Mouse (Mus musculus) neural tube, embryonic 11.5 days (tissue): ENCODE measurements around the gene Mrpl1. TPM values are rescaled to one million over a fixed set of nuclear protein-coding genes. Genes with fewer than 3 reads are reported as not detected.
A peak's percentile ranks its signal among the peaks of the same experiment; 100 is the strongest.

Experiments
- ATAC-seq: fragments of 200-750 bp; cut with Nextera tagmentation; 2 replicates; pipeline ENCODE4 v1.8.0; 2017; ENCODE audit warnings: moderate number of reproducible peaks, mild to moderate bottlenecking, moderate TSS enrichment, moderate library complexity; ENCODE audit not compliant: insufficient read depth, low FRiP score, low TSS enrichment
- DNase-seq: peaks from one replicate; pipeline ENCODE4 v3.0.0-alpha.2; 2015; ENCODE audit warnings: low spot score
- H3K27ac ChIP-seq: fragments of 300-500 bp; sonication (generic); 2 replicates; pipeline ENCODE4 v1.5.1; 2014; ENCODE audit warnings: low read depth, mild to moderate bottlenecking, low read length
- H3K27me3 ChIP-seq: fragments of 300-500 bp; sonication (generic); 2 replicates; pipeline ENCODE4 v1.6.1; 2014; ENCODE audit warnings: mild to moderate bottlenecking, low read length, mixed read lengths; ENCODE audit not compliant: control insufficient read depth, insufficient read depth
- H3K36me3 ChIP-seq: fragments of 300-500 bp; sonication (generic); 2 replicates; pipeline ENCODE4 v1.6.1; 2014; ENCODE audit warnings: mild to moderate bottlenecking, low read length, moderate library complexity, mixed read lengths; ENCODE audit not compliant: control insufficient read depth, insufficient read depth
- H3K4me1 ChIP-seq: fragments of 300-500 bp; sonication (generic); 2 replicates; pipeline ENCODE4 v1.6.1; 2014; ENCODE audit warnings: low read length, mixed read lengths; ENCODE audit not compliant: control insufficient read depth, insufficient read depth
- H3K4me2 ChIP-seq: fragments of 300-500 bp; sonication (generic); 2 replicates; pipeline ENCODE4 v1.6.1; 2014; ENCODE audit warnings: low read depth, mild to moderate bottlenecking, moderate library complexity
- H3K4me3 ChIP-seq: fragments of 300-500 bp; sonication (generic); 2 replicates; pipeline ENCODE4 v1.5.1; 2014; ENCODE audit warnings: low read depth, low read length
- H3K9ac ChIP-seq: fragments of 300-500 bp; sonication (generic); 2 replicates; pipeline ENCODE4 v1.6.1; 2014; ENCODE audit warnings: mild to moderate bottlenecking, low read length
- H3K9me3 ChIP-seq: fragments of 300-500 bp; sonication (generic); 2 replicates; pipeline ENCODE4 v1.6.1; 2016; ENCODE audit warnings: low read length; ENCODE audit not compliant: control insufficient read depth
- WGBS: fragments of 180-500 bp; shearing (Covaris S2); extraction: QIAGEN DNeasy Blood & Tissue Kit; methylation state at CpG from one replicate; pipeline ENCODE4 v1.1.7; 2014; 5-methylcytosine and 5-hydroxymethylcytosine counted together
- polyA plus RNA-seq: library from polyadenylated mRNA; unstranded; fragments of >200 nt; fragmentation: Nextera tagmentation; extraction: Ambion mirVana; gene quantifications from 2 replicates; pipeline ENCODE4 v1.2.1, GENCODE M21; 2014

The Mrpl1 gene
- polyA plus RNA-seq, result 22.3 and 23.2 TPM in 2 replicates

DNA sequence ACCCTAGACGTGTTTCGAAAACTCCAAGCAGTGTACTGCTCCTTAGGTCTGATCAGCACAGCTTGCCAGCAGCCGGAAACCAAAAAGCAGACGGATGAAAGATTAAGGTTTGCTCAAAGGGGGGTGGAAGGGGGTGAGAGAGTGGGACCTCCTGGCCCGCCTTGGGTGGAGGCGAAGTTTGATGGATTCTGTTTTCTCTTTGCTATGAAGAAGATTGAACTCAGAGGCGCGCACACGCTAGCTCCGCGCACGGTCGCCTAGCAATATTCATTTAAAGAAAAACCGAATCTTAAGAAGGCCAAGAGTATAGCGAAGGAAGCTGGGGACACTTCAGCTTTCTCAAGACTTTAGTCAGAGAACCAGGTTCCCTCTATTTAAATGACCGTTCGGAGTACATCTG is at the start of gene Mrpl1:
Mrpl1 (plus strand) TSS at position 35 of the 400 bp plus-strand sequence.
- 4% methylated on average over 17 of the region's 17 CpGs for WGBS
- peak within 1 kb of the TSS; percentile 74 for H3K9ac ChIP-seq
- H3K27ac ChIP-seq, result peak within 1 kb of the TSS; percentile 54
- H3K4me2 ChIP-seq, result peak within 1 kb of the TSS; percentile 49
- ATAC-seq (peak; percentile 70), DNase-seq (no peak)
- H3K36me3 ChIP-seq, result no peaks in the 10 kb centered on the region
- H3K9me3 ChIP-seq, result no peaks in the 10 kb centered on the region
- H3K4me3 ChIP-seq, result peak within 1 kb of the TSS; percentile 78
- H3K27me3 ChIP-seq, result no peaks in the 10 kb centered on the region
- peaks cover 10% of the 10 kb centered on the region for H3K4me1 ChIP-seq

DNA sequence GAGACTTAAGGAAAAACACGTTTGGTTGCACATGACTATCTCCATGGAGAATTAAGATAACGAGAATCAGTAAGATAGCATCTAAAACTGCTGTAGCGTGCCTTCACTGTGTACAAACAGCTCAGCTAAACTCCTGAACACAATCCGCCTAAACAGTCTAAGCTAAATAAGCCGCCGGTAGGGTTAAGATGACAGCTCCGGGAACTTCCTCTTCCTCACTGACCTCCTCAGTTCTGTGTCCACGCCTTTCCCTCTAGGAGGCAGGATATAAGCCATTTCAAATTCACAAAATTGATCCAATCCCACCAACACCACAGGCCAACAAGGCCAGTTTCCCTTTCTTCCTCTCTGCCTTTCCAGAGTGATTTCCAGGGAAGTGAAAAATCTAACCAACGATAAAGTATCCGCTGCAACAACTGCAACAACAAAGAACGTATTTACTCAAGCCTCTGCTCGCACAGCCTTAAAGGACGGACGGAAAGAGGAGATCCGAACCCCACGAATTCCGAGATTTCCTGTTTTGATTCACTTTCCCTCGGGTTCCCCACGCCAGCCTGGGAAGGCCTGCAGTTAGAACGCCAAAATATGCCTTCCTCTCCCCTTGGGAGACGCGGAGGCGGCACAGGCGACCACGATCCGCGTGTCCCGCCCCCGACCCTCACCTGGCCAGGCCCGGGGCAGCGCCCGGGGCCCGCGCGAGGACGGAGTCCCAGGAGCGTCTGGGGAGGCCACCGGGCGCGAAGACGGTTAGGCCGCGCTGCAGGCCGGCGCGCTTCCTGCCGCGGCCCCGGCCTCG is 48.6 kb upstream of the Mrpl1 start:
- under 1% methylated on average over 50 of the region's 50 CpGs for WGBS
- H3K4me2 ChIP-seq, result peak overlapping the region; percentile 78
- H3K9ac ChIP-seq, result peak overlapping the region; percentile 96
- ATAC-seq (0 out of 2 replicates have a peak, but pooled peaks have one; percentile 8), DNase-seq (peak; percentile 32)
- H3K9me3 ChIP-seq, result no peaks in the 10 kb centered on the region
- H3K36me3 ChIP-seq, result no peaks in the 10 kb centered on the region
- peak overlapping the region; percentile 98 for H3K4me3 ChIP-seq
- peaks cover 8% of the 10 kb centered on the region for H3K4me1 ChIP-seq
- no peaks in the 10 kb centered on the region for H3K27me3 ChIP-seq
- H3K27ac ChIP-seq, result peak overlapping the region; percentile 97

DNA sequence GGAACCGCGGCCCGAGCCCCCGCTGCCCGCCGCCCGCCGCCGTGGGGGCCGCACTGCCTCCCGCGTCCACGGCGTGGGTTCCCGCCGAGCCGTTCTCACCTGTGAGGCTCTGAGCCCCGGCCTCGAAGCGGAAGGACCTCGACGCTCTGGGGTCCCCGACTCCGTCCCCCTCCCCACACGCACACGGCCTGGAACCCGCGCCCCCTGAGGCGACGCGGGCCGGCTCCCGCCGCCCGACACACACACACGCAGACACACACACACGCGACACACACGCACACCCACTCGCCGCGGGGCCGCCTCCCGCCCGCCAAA is 48.1 kb upstream of the Mrpl1 start:
- Histone ChIP-seq H3K9ac (peak overlapping the region; percentile 96), H3K27me3 (no peaks in the 10 kb centered on the region), H3K27ac (peak overlapping the region; percentile 97), H3K4me1 (peaks cover 8% of the 10 kb centered on the region), H3K36me3 (no peaks in the 10 kb centered on the region), H3K4me3 (peak overlapping the region; percentile 98), H3K9me3 (no peaks in the 10 kb centered on the region), H3K4me2 (peak overlapping the region; percentile 78)
- ATAC-seq, result peak; percentile 10; the same call in 1 of the 2 replicates
- DNase-seq, result no peak
- WGBS, result under 1% methylated on average over 45 of the region's 45 CpGs

DNA sequence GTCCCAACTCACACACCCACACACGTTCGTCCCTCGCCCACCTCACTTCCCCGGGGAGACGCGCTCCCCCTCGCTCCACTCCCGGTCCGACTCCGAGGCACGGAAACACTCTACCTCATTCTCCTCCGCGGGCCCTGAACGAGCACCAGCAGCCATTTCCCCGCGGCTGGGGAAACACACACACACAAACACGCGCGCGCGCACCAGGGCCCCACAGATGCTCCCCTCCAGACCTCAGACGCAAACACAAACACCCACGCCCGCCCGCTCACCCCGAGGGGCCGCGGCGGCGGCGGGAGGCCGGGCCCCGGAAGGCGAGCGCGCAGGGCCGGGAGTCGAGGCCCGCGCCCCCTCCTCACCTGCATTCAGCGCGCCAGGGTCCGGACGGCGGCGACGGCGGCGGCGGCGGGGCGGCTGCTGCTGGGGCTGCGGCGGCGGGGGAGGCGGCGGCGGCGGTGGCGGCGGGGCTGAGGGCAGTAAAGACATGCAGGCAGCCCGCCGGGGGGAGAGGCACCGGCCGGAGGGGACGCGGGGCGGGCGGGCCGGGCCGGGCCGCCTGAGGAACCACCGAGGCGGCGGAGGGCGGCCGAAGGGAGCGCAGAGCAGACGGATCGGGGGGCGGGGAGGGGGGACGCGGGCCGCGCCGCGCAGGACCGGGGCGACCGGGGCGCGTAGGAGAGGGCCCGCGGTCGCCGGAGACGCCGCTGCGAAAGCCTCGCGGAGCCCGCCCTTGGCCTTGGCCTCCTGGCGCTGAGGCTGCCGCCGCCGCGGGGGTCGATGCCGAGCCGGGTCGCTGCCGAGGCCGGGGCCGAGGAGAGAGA is 47.5 kb upstream of the Mrpl1 start:
- Histone ChIP-seq H3K4me2 (peak overlapping the region; percentile 78), H3K27ac (peak overlapping the region; percentile 97), H3K9ac (peak overlapping the region; percentile 96), H3K4me3 (peak overlapping the region; percentile 98), H3K4me1 (peaks cover 8% of the 10 kb centered on the region), H3K36me3 (no peaks in the 10 kb centered on the region), H3K9me3 (no peaks in the 10 kb centered on the region), H3K27me3 (no peaks in the 10 kb centered on the region)
- under 1% methylated on average over 65 of the region's 114 CpGs for WGBS
- peak; percentile 65 for DNase-seq
- ATAC-seq, result peak; percentile 68

DNA sequence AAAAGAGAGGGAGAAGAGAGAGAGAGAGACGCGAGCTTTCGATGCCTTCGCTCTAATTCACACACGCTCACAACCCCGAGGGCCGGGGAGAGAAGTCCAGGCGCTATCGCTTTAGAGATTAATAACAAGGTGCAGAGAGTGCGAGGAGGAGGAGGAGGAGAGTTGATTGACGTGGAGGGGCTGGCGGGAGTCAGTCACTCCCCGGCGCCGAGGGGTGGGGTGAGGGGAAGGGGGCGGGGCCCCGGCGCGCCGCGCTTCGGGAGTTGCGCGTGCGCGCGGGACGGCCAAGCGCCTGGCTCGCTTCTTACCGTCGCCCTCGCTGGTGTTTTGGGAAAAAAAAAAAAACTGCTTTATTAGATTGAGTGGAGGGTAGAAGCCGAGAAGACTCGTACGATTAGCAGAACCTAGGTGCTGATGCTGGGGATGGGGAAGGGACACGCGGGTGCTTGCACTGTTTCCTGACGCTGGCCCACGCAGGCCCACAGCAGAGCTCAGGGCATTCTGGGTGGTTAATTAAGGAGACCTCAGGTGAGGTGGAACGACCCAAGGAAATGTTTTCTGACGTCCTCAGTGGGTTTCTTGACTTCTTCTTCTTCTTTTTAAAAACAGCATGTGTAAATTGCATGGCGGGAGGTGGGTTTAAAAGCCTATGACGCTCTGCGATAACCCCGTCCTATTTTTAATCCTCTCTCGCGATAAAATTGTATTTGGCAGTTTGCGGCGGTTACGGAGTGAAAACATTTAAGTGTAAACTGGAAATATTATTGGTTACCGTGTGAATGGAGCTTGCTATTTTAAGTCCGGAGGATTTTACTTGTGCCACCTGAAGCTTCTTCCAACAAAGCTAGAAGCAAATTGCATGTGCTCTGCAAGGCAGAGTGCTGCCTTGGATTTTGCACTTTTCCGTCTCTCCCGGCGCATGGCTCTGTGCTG is 46.6 kb upstream of the Mrpl1 start:
- H3K9ac ChIP-seq, result peak overlapping the region; percentile 96
- peak; percentile 93 for DNase-seq
- H3K4me3 ChIP-seq, result peak overlapping the region; percentile 98
- no peaks in the 10 kb centered on the region for H3K27me3 ChIP-seq
- H3K27ac ChIP-seq, result peak overlapping the region; percentile 97
- no peaks in the 10 kb centered on the region for H3K9me3 ChIP-seq
- no peaks in the 10 kb centered on the region for H3K36me3 ChIP-seq
- H3K4me1 ChIP-seq, result peaks cover 8% of the 10 kb centered on the region
- WGBS, result under 1% methylated on average over 54 of the region's 56 CpGs
- ATAC-seq, result peak; percentile 86
- peak overlapping the region; percentile 78 for H3K4me2 ChIP-seq

DNA sequence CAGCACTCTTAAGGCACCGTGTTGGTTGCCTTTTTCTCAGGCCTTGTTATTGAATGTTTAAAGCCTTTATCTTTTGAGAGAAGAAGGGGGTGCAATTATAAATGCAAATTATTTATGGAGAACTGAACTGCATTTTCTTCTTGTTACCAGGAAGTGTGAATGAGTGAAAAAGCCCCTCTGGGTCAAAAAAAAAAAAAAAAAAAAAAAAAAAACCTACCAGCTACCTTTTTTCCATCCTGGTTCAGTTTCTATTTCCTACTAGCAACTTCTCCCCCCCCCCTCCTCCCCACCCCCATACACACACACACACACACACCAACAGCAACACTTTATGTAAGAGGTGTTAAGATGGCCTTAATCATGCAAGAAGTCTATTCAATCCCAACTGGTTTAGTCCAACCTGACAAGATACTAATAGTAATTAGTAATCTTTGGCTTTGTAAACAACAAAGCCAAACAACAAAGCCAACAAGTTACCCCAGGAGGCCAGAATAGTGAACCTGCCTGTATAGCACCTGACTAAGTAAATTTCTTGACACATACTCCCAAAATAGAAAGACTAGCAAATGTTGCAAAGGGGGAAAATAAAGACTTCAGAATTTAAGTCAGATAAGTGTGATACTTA is 45.8 kb upstream of the Mrpl1 start:
- peak overlapping the region; percentile 96 for H3K9ac ChIP-seq
- no peaks in the 10 kb centered on the region for H3K9me3 ChIP-seq
- peak overlapping the region; percentile 98 for H3K4me3 ChIP-seq
- ATAC-seq (no peak), DNase-seq (no peak)
- no peak overlapping the region for H3K27ac ChIP-seq
- H3K27me3 ChIP-seq, result no peaks in the 10 kb centered on the region
- peak overlapping the region; percentile 78 for H3K4me2 ChIP-seq
- no peaks in the 10 kb centered on the region for H3K36me3 ChIP-seq
- WGBS, result 0% methylated on average over 1 of the region's 1 CpGs
- peaks cover 8% of the 10 kb centered on the region for H3K4me1 ChIP-seq

DNA sequence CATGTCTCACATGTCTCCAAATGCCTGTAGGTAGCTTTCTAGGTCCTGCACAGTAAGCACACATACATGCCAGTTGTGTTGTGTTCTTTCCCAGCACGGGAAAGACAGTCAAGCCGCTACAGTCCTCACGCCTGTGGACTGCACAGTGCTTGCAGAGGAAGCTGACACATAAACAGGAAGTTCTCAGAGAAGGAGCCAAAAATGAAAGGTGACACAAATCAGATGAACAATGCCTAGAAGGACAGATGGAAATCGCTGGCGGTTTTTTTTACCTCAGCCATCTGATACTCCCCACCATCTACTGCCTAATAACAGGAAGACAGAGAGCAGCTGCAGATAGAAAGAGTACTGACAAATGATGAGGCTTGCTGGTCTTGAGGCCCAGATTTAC is 45.3 kb upstream of the Mrpl1 start, which contains the start of gene Cnot6l:
Cnot6l (minus strand) TSS at position 151 of the 391 bp plus-strand sequence.
- ATAC-seq (no peak), DNase-seq (no peak)
- H3K4me2 ChIP-seq, result peak within 1 kb of the TSS; percentile 78
- peak within 1 kb of the TSS; percentile 98 for H3K4me3 ChIP-seq
- H3K4me1 ChIP-seq, result peaks cover 8% of the 10 kb centered on the region
- H3K9me3 ChIP-seq, result no peaks in the 10 kb centered on the region
- no peaks in the 10 kb centered on the region for H3K36me3 ChIP-seq
- H3K9ac ChIP-seq, result peak within 1 kb of the TSS; percentile 96
- H3K27me3 ChIP-seq, result no peaks in the 10 kb centered on the region
- no peak within 1 kb of the TSS for H3K27ac ChIP-seq
- WGBS, result 56% methylated on average over 5 of the region's 5 CpGs

DNA sequence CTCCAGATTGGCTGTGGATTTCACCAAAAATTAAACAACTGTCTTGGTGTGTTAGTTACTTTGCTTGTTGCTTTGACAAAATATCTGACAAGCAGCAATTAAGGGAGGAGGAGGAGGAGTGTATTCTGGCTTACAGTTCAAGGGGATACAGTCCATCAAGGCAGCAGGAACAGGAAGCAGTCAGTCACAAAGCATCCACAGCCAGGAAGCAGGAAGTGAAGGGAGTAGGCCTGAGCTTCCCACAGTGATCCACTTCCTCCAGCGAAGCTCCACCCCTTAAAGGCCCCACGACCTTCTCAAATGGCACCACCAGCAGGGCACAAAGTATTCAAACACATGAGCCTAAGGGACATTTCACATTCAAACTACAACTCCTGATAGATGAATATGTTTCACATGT is 42.5 kb upstream of the Mrpl1 start:
- Histone ChIP-seq H3K36me3 (no peaks in the 10 kb centered on the region), H3K27me3 (no peaks in the 10 kb centered on the region), H3K27ac (no peak overlapping the region), H3K9ac (no peak overlapping the region), H3K9me3 (no peaks in the 10 kb centered on the region), H3K4me2 (no peak overlapping the region), H3K4me3 (no peak overlapping the region), H3K4me1 (no peaks in the 10 kb centered on the region)
- no peak for ATAC-seq
- no peak for DNase-seq
- 72% methylated on average over 2 of the region's 2 CpGs for WGBS
